Mouse (Mus musculus) inflammation-experienced regulatory T-cells, adult 6 months (primary cell): ENCODE results near the gene Cdh4. TPM values are rescaled to one million over a fixed set of nuclear protein-coding genes. Genes with fewer than 3 reads are reported as not detected.

ENCODE experiments used
- ATAC-seq: one replicate; pipeline ENCODE4 v1.8.0; 2017
- polyA plus RNA-seq, 3 experiments: library from polyadenylated mRNA; unstranded; fragments of 100-300 nt; shearing (Covaris generic); gene quantifications; one replicate each; pipeline ENCODE4 v1.2.1; 2017

The Cdh4 gene
- polyA plus RNA-seq, 3 experiments from 2014 or later: not detected

DNA sequence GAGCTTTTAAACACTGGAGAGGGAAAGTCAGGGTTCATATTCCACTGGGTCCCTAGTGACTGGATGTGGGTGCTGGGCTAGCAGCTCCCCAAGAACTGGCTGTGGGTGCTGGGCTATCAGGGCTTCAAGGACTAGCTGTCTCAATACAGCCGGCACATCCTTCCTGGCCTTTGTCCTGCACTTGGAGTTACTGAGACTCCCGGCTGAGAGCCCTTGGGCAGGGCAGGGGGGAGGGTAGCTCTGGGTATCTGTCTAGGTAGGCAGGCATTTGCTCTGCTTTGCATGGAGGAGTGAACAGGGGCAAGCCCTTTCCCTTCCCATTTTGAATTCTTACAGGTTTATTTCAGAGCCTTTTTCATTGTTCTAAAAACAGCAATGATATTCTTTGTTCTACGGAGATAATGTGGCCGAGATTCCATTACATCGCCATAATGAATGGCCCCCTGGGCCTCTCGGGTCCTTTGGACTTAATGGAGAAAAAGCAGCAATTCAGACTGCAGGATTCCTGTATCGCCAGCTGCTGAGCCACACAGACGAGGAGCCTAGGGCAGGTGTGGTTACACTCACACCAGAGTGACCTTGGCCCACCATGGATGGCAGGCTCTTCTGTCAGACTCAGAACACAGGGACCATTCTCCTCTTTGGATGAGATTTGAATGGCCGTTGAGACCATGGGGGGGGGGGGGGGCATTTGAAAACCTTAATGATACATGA lies 97.5 kb downstream of the Cdh4 start:
- ATAC-seq: no peak

DNA sequence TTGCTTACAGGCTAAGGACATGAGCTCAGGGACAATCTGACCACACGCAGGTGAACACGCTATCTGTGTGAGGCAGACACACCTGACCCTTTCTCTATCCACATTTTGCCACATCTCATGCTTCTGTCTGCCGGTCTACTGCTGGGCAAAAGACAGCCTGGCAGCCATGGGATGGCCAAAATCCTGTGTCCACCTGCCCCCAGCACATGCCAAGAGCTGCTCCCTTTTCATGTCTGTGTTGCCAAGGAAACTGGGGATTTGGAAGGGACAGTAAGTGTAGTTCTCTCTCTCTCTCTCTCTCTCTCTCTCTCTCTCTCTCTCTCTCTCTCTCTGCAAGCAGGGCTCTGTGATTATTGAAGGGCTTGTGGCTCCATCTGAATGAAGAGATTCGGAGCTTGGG lies 98.9 kb downstream of the Cdh4 start:
- no peak for ATAC-seq

DNA sequence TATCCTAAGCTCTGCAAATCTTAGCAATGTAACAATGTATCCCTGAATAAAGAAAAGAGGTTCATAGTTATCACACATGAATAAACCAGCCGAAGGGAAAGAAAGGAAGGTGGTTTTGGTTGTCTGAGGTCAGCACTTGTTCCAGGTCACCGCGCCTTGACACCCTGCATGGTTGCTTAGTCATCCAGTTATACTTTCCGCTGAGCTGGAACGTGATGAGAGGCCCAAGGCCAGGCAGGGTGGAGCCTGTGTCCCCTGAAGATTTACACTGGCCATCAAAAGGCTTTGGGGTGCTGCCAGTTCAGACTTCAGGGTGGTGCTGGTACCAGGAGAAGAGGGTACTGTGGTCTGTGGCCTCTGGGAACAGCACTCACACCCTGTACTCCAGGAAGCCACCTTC lies 105.4 kb downstream of the Cdh4 start:
- no peak for ATAC-seq

DNA sequence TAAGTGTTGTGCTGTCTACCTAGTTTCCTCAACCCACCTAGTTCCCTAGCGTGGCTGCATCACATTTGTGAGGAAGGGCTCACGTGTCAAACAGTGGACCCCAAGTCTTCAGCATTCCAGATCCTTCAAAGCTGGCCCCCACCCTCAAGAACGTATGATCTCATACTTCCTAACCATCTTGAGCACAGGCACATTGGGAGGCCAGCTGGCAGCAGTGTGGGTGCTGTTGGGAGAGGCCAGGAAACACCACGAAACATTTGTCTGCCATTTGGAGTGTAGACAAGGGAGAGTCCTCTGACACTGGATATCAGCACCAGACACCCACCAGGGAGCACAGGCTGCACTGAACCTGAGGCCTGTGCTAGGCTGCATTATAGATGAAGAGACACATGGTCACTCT lies 113.7 kb downstream of the Cdh4 start:
- no peak for ATAC-seq

DNA sequence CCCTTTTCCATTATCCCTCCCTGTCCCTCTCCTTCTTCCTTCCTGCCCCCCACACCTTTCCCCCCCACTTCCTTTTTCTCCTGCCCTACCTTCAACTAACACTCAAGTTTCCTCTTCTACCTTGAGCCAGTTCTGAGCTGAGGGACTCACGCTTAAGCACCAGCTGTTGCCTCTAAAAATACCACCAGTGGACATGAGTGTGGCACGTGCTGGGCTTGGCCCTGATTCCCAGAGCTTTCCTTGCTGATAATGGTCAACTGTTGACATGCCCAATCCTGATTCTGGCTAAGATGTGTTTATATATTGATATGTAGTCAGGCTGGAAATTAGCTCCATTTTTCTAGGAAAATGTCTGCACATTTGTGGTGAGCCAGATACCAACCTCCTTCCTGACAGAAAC lies 120.1 kb downstream of the Cdh4 start:
- ATAC-seq: no peak

DNA sequence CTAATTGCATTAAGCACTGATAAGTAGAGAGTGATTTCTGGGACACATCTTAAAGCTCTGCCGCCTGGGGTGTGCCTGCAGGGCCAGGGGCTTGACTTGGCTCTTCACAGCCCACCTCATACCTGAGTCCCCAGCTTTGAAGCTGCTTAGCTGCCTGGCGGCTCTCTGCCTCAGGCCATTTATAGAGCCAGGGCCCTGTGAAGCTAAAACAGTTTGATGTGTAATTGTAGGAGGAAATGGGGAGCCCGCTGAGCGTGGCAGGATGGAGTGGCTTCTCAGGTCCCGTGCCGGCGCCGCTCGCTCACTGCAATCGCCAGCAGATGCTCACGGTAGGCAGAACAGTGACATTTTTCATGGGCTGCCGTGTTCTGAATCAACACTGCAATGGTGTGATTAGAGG lies 123.4 kb downstream of the Cdh4 start:
- no peak for ATAC-seq

DNA sequence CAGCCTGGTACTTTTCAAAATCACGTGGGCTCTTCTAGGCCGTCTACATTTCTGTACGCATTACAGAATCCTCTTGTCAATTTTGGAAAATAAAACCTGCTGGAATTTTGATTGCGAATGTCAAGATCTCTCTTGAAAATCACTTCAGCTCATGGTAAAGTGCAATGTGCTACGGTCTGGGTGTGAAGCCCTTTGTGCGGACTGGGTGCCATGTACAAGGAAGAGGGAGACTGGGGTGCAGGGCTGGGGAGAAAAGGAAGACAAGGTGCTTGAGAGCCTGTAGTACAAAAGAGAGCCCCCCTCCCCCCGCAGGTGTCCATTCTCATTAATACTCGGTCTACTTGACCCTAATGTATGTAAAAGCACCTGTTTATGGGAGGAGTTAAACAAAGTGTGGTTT lies 125.7 kb downstream of the Cdh4 start:
- ATAC-seq: no peak

DNA sequence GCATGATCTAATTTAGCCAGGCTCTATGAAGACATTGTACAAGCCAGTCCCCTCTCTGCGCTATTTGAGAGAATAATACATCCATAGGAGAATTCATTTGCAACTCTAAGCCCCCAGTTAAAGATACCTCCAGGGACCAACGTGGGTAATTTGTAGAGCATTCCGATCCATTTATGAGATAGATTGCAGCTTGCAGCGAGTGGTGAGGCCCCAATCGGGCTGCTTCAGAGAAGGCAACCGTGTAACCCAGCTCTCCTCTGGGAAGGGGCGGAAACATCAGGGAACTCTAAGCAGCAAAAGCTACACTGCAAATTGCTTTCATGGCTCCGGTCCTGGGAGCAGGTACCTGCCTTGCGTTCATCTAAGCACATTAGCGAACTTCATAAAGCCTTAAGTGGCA lies 126.9 kb downstream of the Cdh4 start:
- no peak for ATAC-seq

DNA sequence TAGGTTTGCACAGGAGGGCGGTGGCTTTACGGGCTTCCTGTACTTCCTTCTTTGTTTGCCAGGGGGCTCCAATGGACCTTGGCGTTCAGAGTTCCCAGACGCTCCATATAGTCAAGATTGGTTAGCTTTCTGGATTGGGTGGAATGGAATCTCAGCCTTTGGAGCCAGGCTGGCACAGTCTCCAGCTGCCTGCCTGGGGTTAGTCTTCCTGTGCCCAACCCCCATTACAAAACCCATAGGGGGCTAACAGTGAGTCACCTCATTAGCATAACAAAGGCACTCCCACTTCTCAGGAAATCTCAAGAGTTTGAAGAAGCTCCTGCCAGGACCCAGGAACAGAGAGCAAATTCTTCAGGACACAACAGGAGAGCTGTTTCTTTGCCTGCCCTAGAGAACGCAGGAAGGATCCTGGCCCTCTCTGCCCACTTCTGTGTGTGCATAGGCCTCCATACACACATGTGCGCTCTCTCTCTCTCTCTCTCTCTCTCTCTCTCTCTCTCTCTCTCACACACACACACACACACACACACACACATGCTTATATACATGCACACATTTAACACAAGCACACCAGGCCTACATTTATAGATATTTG lies 129.0 kb downstream of the Cdh4 start:
- ATAC-seq: no peak

DNA sequence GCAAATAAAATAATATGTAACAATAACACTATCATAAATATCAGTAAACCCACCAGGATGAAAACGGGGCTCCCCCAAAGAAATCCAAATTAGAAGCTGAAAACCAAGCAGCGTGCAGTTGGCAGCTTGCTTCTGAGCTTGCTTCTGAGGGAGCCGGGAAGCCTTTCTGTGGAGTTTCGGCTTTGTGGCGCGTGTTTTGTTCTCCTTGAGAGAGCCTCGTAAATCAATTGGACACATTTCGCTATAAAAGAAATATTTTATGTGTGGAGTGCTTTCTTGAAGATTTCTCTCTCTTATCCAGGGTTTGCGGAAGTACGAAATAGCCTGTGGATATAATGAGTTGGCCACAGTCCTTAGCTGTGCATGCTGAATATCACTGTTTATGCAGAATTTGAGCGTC lies 131.1 kb downstream of the Cdh4 start:
- ATAC-seq: no peak

DNA sequence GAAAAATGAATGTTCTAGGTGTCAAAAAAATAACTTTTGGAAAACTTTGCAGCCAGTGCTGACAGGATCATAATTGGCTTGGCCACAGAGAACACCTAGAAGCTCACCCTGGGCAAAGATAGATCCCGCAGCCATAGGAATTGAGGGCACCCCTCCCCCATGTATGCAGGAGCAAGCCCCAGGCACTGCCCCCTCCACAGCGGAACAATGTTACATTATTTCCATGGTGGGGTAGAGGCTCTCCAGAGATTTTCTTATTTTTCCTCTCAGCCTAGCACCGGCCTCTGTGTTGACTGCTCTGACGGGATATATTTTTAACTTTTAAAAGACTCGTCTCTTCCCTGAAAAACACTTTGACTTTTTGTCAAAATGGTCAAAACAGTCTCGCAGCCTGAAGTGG lies 131.6 kb downstream of the Cdh4 start:
- no peak for ATAC-seq

DNA sequence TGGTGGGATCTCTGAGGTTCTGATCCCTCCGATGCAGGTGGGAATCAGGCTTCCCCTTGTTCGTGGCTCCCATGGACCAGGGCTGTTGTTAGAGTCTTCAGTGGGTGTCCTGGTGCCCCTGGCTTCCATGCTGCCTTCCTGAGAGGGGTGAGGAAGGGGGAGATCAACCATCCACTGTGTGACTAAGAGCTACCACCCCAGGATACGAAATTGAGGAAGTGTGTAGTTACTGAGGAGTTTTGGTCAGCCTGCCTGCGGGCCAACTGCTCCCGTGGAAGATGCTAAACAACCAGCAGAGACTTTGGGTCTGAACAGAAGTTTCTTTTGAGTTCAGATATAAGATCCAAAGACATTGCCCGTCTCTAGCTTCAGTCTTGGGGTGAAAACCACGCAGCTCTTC lies 133.4 kb downstream of the Cdh4 start:
- no peak for ATAC-seq

DNA sequence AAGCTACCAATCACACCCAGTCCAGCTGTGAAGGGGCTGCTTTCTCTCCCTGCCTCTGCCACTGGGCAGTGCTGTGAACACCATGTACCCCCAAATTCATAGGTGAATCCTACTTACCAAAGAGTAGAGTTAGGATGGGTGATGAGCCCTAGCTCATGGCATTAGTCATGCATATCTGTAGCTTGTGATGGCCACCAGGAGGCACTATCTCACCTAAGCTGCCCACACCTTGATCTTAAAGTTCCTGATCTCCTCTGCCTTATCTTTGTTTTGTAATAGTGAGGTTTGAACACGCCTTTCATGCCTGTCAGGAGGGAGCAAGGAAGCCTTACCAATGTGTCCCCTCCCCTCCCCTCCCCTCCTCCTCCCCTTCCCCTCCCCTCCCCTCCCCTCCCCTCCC lies 134.0 kb downstream of the Cdh4 start:
- ATAC-seq: no peak

DNA sequence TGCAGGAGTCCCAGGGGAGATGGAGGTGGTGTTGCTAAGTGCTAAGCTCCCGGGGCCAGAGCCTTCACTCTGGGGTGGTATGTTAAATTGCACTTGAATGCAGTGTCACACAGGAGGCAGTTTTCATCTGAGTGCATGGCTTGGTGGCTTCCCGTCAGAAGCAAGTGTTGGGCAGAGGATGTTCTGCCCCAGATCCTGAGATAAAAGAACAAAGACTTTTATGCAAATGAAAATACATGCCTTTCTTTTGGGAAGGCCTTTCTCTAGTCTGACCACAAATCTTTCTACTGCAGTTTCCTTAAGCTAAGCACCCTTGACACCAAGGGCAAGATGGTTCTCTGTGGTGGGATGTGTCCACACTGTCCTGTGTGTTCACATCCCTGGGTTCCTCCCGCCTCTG lies 136.1 kb downstream of the Cdh4 start:
- ATAC-seq: no peak

DNA sequence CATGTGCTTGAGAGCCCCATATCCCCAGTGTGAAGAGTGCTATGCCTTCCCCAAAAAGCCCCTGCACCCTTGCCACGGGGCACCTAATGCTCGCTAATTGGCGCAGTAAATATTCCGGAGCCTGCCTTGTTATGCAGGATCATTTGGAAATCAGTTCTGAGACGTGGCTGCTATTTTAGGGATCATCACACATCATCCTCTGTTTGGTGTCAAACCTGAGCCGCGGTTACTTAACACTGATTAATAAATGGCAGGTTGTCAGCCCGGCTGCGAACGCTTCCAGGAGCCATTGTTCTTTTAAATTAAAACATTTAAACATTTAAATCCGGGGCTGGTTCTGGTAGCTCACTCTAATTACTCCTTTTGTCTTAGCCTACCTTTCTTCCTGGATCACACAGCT lies 136.6 kb downstream of the Cdh4 start:
- no peak for ATAC-seq

DNA sequence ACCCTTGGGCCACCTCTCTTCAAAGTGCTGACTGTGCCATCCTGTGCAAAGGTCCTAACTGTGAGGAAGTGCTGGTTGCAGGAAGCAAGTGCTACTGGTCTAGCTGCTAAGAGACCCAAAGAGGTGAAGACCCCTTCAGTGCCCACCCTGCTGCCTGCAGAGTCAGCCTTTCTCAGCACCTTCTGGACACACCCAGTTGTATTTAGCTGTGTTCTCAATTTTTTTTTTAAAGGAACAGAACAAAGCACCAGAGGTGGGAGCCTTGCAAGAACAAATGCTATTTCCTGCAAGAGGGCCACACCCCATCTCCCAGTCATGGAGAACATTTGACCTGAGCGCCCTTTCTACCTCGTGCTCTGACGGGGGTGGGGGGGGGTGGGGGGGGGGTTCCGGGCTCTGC lies 138.2 kb downstream of the Cdh4 start:
- ATAC-seq: no peak

DNA sequence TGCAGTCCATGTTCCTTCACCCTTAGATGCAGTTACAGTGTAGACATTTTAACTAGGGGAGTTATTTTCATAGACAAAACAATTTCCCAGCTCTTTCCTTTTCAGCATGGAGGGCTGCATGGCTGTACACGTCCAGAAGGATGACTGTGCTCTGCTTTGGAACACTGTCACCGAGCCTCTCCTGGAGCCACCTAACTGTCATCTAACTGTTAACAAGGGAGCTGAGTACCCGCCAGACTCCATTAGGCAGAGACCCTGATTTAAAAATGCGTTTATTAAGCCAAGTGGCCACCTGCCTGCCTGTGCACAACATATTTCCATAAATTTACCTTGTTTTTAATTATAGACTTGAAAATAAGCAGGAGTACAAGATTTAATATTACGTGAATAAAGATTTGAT lies 138.8 kb downstream of the Cdh4 start:
- ATAC-seq: no peak

DNA sequence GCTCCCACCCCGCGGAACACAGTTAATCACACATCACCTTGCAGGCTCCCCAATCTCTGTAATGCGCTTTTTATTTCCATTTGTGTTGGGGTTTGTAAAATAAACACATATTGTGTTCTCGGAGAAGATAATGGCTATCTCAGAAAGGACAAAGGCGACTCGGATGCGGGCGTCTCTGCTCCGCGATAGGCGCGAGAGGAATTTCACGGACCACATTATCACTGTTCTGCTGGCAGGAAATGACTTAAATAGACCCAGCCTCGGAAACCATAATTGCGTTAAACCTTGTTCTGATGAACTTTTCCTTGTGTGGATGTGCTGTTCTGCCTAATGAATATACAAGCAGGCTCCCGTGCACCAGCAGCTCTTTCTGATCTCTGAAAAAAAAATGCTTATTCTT lies 140.7 kb downstream of the Cdh4 start:
- ATAC-seq: no peak

DNA sequence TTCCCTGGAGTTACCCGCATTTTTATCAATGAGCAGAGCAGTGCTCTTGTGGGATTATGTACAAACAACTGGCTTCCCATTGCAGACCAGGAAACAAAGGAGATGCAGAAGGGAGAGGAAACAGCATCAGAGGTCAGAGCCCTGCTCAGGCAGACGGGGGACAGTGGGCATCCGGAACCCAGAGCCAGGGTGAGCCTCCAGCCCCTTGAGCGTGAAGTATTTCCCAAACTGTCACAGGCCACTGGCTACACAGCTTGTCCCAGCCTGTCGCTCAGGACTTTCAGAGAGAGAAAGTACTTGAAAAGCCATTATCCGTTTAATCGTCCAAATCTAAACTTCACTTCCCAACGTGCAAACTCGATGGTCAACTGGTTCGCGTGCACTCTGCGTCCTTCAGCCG lies 142.4 kb downstream of the Cdh4 start:
- no peak for ATAC-seq

DNA sequence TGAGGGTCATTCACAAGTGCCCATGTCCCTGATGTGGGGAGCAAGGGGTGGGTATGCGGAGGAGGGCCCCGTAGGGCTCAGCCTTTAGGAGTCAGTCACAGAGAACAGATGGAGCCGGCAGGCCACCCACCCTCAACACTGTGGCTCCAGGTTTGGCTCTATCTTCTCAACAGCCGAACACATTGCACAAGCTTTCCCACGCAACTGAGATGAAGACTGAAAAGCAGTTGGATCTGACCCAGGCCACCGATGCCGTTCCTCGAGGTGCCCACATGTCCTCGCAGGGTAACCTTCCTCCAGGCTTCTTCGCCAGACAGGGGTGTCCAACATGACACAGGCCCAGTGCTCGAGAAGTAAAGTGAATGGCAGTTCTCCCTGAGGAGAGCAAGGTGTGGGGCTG lies 144.2 kb downstream of the Cdh4 start:
- ATAC-seq: no peak

DNA sequence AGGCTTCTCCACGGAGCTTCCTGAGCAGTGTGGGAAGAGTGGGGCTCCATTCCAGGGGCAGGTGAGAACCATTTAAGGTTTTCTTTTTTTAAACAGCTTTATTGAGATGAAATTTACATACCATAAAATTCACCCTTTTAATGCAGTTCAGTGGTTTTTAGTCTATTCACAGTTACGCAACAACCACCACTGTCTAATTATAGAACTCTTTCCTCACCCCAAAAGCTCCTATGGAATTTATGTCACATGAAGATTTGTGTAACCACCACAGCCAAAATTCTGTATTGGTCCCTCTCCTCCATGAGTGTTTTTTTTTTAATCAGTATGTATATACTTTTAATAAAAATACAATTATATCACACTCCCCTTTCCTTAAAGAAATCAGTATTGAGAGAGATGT lies 144.8 kb downstream of the Cdh4 start:
- no peak for ATAC-seq

DNA sequence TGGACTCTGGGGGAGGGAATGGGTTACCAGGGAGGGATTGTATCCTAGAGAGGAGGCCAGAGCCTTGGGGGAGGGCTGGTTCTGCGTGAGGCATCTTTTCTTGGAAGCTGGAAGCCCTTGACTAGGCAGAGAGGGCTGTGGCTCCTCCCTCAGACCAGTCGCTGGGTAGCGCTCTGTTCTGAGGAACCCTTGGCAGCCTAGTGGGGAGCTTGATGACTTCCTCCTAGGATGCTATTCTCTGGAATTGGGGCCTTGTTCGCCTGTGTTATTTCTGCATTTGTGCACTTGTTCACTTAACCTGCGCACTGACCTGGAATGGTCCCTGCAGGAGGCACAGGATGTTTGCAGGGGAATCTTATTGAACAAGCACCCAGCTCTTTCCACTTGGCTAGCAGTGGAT lies 149.4 kb downstream of the Cdh4 start:
- ATAC-seq: no peak

DNA sequence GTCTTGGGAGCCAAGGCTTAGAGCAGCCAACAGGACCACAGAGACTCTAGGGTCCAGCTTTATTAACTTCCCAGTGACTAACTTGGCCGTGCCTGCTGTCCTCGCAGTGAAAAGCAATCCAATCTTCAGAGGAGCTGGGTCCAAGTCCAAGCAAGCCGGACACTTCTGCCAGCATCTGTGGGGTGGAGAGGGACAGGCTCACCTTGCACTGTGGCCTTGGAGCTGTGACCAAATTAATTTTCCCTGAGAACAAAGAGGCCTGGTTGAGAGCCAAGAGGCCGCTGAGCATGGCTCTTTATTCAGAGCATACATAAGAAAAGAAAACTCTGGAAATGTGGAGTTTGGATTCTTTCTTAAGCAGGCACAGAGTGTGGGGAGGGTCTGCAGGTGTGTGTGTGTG lies 152.8 kb downstream of the Cdh4 start:
- no peak for ATAC-seq

DNA sequence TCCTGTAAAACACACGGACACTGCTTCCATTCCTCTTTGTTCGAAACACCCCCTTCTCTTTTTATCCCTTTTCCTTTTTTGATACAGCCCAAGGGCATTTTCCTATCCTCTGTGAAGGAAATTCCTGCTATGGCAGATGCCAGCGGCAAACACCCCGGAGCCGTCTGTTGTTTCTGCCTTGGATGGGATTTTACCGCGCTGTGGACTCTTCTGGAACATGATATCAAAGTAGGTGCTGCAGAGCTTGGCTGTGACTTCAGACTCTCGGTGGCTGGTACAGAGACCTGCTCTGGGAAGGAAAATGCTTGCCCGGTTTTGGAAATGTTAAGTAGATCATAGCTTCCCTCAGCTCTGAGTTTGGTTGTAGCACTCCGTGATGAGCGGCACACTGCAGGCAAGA lies 156.7 kb downstream of the Cdh4 start:
- no peak for ATAC-seq

DNA sequence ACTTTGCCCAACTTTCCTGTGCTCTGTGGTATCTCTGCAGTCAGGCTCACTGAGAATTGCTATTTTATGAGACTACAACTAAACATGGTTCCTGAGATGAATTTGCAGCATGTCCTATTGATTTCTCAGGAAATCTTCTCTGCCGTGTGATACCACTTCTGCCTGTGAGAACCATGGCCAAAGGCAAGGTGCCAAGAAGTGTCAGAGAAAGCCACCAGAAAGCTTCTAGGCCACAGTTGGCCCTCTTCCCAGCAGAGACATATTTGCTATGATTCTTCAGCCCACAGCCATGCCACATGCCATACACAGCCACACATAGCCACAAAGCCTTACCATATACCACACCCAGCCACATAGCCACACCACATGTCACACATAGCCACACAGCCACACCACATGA lies 157.7 kb downstream of the Cdh4 start:
- no peak for ATAC-seq
